Mouse (Mus musculus) gastrocnemius, adult 18-20 months (tissue): Measurements from ENCODE around the gene Gcnt3. TPM values are rescaled to one million over a fixed set of nuclear protein-coding genes. Genes with fewer than 3 reads are reported as not detected.
A peak's percentile ranks its signal among the peaks of the same experiment; 100 is the strongest.

Experiments
- DNase-seq: peaks from one replicate; pipeline ENCODE4 v3.0.0; 2021; ENCODE audit warnings: low spot score
- total RNA-seq, 2 experiments: library from RNA; stranded (reverse); gene quantifications; 2 replicates each; pipeline ENCODE4 v1.2.3; 2021

Gcnt3 gene
- total RNA-seq, 2 experiments from 2014 or later = not detected

GRCm38 (mm10) chr9:70007506-70008248, 30.2 kb downstream of the Gcnt3 start:
- no peak for DNase-seq

- DNase-seq = no peak
Measured at GRCm38 (mm10) chr9:70006984-70007383, 30.9 kb downstream of the Gcnt3 start.

- DNase-seq = no peak
Measured at GRCm38 (mm10) chr9:70003516-70003915, 34.4 kb downstream of the Gcnt3 start.

- DNase-seq = no peak
Measured at GRCm38 (mm10) chr9:69999318-69999717, 38.6 kb downstream of the Gcnt3 start.

GRCm38 (mm10) chr9:69994547-69994946, 43.3 kb downstream of the Gcnt3 start:
- no peak for DNase-seq

- no peak for DNase-seq
Measured at GRCm38 (mm10) chr9:69993479-69993878, 44.4 kb downstream of the Gcnt3 start.

- DNase-seq = no peak
Measured at GRCm38 (mm10) chr9:69992841-69993277, 45.0 kb downstream of the Gcnt3 start.

- no peak for DNase-seq
Measured at GRCm38 (mm10) chr9:69990346-69990745, 47.5 kb downstream of the Gcnt3 start.

GRCm38 (mm10) chr9:69989303-69990121, 48.4 kb downstream of the Gcnt3 start, which contains the start of gene Bnip2:
Gene Bnip2 (plus strand): TSS chr9:69989466.
- DNase-seq = peak; percentile 96

GRCm38 (mm10) chr9:69988706-69989302, 49.1 kb downstream of the Gcnt3 start:
- no peak for DNase-seq

- DNase-seq = peak; percentile 59
Measured at GRCm38 (mm10) chr9:69987579-69987978, 50.3 kb downstream of the Gcnt3 start.

GRCm38 (mm10) chr9:69986571-69986970, 51.3 kb downstream of the Gcnt3 start:
- no peak for DNase-seq

- DNase-seq = no peak
Measured at GRCm38 (mm10) chr9:69986063-69986462, 51.8 kb downstream of the Gcnt3 start.

- no peak for DNase-seq
Measured at GRCm38 (mm10) chr9:69985526-69985925, 52.4 kb downstream of the Gcnt3 start.

Other genes starting within 250 kb of the Gcnt3 start
- gene Bnip2, start 48.6 kb downstream of the Gcnt3 start, total RNA-seq = 10 to 100 TPM; 84.2 to 89.2 TPM
- gene Gtf2a2, start 25.5 kb downstream of the Gcnt3 start, total RNA-seq = 10 to 100 TPM; 58.5 to 64.6 TPM
- 1 to 10 TPM in 1 of 2 experiments, under 1 TPM in 1; 0.71 to 1.5 TPM for gene Fam81a, start 104.5 kb upstream of the Gcnt3 start, total RNA-seq
- 1 to 10 TPM; 6.8 to 8.7 TPM for gene Myo1e, start 169.3 kb upstream of the Gcnt3 start, total RNA-seq